Mouse (Mus musculus): ENCODE data around the gene Usp6nl. TPM values are rescaled to one million over a fixed set of nuclear protein-coding genes. Genes with fewer than 3 reads are reported as not detected.

The Usp6nl gene
- 8.5 and 10.6 TPM in 2 replicates for polyA plus RNA-seq (2014; fragmentation: Nextera tagmentation; extraction: Ambion mirVana)

- peak; percentile 86 for DNase-seq (ENCODE audit: low spot score)
- peaks cover 15% of the 10 kb centered on the region for H3K4me1 ChIP-seq (replicated peaks; ENCODE audit: control insufficient read depth, insufficient read depth, low read length)
- H3K4me3 ChIP-seq (ENCODE audit: low read depth, low read length): peak within 1 kb of the TSS; percentile 98
- peak within 1 kb of the TSS; percentile 97 for H3K9ac ChIP-seq (ENCODE audit: low read depth, low read length)
- under 1% methylated on average over 65 of the region's 75 CpGs for WGBS
- no peaks in the 10 kb centered on the region; the same call in 1 of the 2 replicates for H3K27me3 ChIP-seq (replicated peaks; ENCODE audit: control insufficient read depth, insufficient read depth, low read length)
- no peaks in the 10 kb centered on the region for H3K9me3 ChIP-seq (ENCODE audit: control insufficient read depth, low read length)
- H3K36me3 ChIP-seq (ENCODE audit: control insufficient read depth, insufficient read depth, low read length): no peaks in the 10 kb centered on the region
- peak within 1 kb of the TSS; percentile 97 for H3K27ac ChIP-seq (ENCODE audit: low read depth, low read length)
- peak within 1 kb of the TSS; percentile 90 for H3K4me2 ChIP-seq
- ATAC-seq (replicated peaks; ENCODE audit: low FRiP score): peak; percentile 90
Measured at GRCm38 (mm10) chr2:6322376-6322901, at the start of gene Usp6nl. Gene Usp6nl (plus strand): TSS chr2:6322667.

- WGBS: 39% methylated on average over 10 of the region's 10 CpGs
- no peak overlapping the region for H3K9ac ChIP-seq (ENCODE audit: low read depth, low read length)
- peak overlapping the region; percentile 14; the same call in 1 of the 2 replicates for H3K4me2 ChIP-seq
- H3K36me3 ChIP-seq (ENCODE audit: control insufficient read depth, insufficient read depth, low read length): no peaks in the 10 kb centered on the region
- 0 out of 2 replicates have a peak, but pooled peaks cover 5% of the 10 kb centered on the region for H3K27me3 ChIP-seq (replicated peaks; ENCODE audit: control insufficient read depth, insufficient read depth, low read length)
- H3K4me3 ChIP-seq (ENCODE audit: low read depth, low read length): no peak overlapping the region
- DNase-seq (ENCODE audit: low spot score) (no peak), ATAC-seq (replicated peaks; ENCODE audit: low FRiP score) (no peak)
- H3K9me3 ChIP-seq (ENCODE audit: control insufficient read depth, low read length): no peaks in the 10 kb centered on the region
- peaks cover 8% of the 10 kb centered on the region; the same call in 1 of the 2 replicates for H3K4me1 ChIP-seq (replicated peaks; ENCODE audit: control insufficient read depth, insufficient read depth, low read length)
- no peak overlapping the region for H3K27ac ChIP-seq (ENCODE audit: low read depth, low read length)
Measured at GRCm38 (mm10) chr2:6273392-6273845, 49.0 kb upstream of the Usp6nl start.

- peaks cover 10% of the 10 kb centered on the region for H3K4me1 ChIP-seq (replicated peaks; ENCODE audit: control insufficient read depth, insufficient read depth, low read length)
- H3K4me3 ChIP-seq (ENCODE audit: low read depth, low read length): no peak overlapping the region
- ATAC-seq (replicated peaks; ENCODE audit: low FRiP score) (no peak), DNase-seq (ENCODE audit: low spot score) (no peak)
- no peaks in the 10 kb centered on the region for H3K36me3 ChIP-seq (ENCODE audit: control insufficient read depth, insufficient read depth, low read length)
- 57% methylated on average over 10 of the region's 10 CpGs for WGBS
- H3K4me2 ChIP-seq: no peak overlapping the region
- no peaks in the 10 kb centered on the region for H3K27me3 ChIP-seq (replicated peaks; ENCODE audit: control insufficient read depth, insufficient read depth, low read length)
- no peak overlapping the region for H3K9ac ChIP-seq (ENCODE audit: low read depth, low read length)
- H3K27ac ChIP-seq (ENCODE audit: low read depth, low read length): no peak overlapping the region
- H3K9me3 ChIP-seq (ENCODE audit: control insufficient read depth, low read length): no peaks in the 10 kb centered on the region
Measured at GRCm38 (mm10) chr2:6278813-6279530, 43.5 kb upstream of the Usp6nl start.

- H3K4me3 ChIP-seq (ENCODE audit: low read depth, low read length): no peak overlapping the region
- no peak overlapping the region for H3K4me2 ChIP-seq
- no peak overlapping the region for H3K27ac ChIP-seq (ENCODE audit: low read depth, low read length)
- DNase-seq (ENCODE audit: low spot score): no peak
- no peaks in the 10 kb centered on the region for H3K9me3 ChIP-seq (ENCODE audit: control insufficient read depth, low read length)
- no peak for ATAC-seq (replicated peaks; ENCODE audit: low FRiP score)
- 52% methylated on average over 10 of the region's 10 CpGs for WGBS
- H3K9ac ChIP-seq (ENCODE audit: low read depth, low read length): no peak overlapping the region
- H3K4me1 ChIP-seq (replicated peaks; ENCODE audit: control insufficient read depth, insufficient read depth, low read length): peaks cover 14% of the 10 kb centered on the region
- no peaks in the 10 kb centered on the region for H3K27me3 ChIP-seq (replicated peaks; ENCODE audit: control insufficient read depth, insufficient read depth, low read length)
- H3K36me3 ChIP-seq (ENCODE audit: control insufficient read depth, insufficient read depth, low read length): no peaks in the 10 kb centered on the region
Measured at GRCm38 (mm10) chr2:6279614-6280301, 42.7 kb upstream of the Usp6nl start.

GRCm38 (mm10) chr2:6283569-6283968 is 38.9 kb upstream of the Usp6nl start:
- WGBS: 82% methylated on average over 2 of the region's 2 CpGs
- ATAC-seq (replicated peaks; ENCODE audit: low FRiP score): no peak
- Histone ChIP-seq H3K36me3 (ENCODE audit: control insufficient read depth, insufficient read depth, low read length) (no peaks in the 10 kb centered on the region), H3K27ac (ENCODE audit: low read depth, low read length) (no peak overlapping the region), H3K9me3 (ENCODE audit: control insufficient read depth, low read length) (no peaks in the 10 kb centered on the region), H3K9ac (ENCODE audit: low read depth, low read length) (no peak overlapping the region), H3K4me1 (replicated peaks; ENCODE audit: control insufficient read depth, insufficient read depth, low read length) (peaks cover 28% of the 10 kb centered on the region), H3K27me3 (replicated peaks; ENCODE audit: control insufficient read depth, insufficient read depth, low read length) (peaks cover 3% of the 10 kb centered on the region; the same call in 1 of the 2 replicates), H3K4me3 (ENCODE audit: low read depth, low read length) (no peak overlapping the region), H3K4me2 (no peak overlapping the region)
- no peak for DNase-seq (ENCODE audit: low spot score)

- ATAC-seq (replicated peaks; ENCODE audit: low FRiP score) (peak; percentile 67), DNase-seq (ENCODE audit: low spot score) (no peak)
- Histone ChIP-seq H3K4me2 (0 out of 2 replicates have a peak overlapping the region, but pooled peaks have one; percentile 5), H3K9me3 (ENCODE audit: control insufficient read depth, low read length) (no peaks in the 10 kb centered on the region), H3K27me3 (replicated peaks; ENCODE audit: control insufficient read depth, insufficient read depth, low read length) (peaks cover 3% of the 10 kb centered on the region; the same call in 1 of the 2 replicates), H3K36me3 (ENCODE audit: control insufficient read depth, insufficient read depth, low read length) (no peaks in the 10 kb centered on the region), H3K4me1 (replicated peaks; ENCODE audit: control insufficient read depth, insufficient read depth, low read length) (peaks cover 22% of the 10 kb centered on the region), H3K9ac (ENCODE audit: low read depth, low read length) (no peak overlapping the region), H3K27ac (ENCODE audit: low read depth, low read length) (peak overlapping the region; percentile 57; the same call in 1 of the 2 replicates), H3K4me3 (ENCODE audit: low read depth, low read length) (no peak overlapping the region)
- 40% methylated on average over 3 of the region's 3 CpGs for WGBS
Measured at GRCm38 (mm10) chr2:6284784-6285183, 37.7 kb upstream of the Usp6nl start.

GRCm38 (mm10) chr2:6285794-6286193 is 36.7 kb upstream of the Usp6nl start:
- H3K4me2 ChIP-seq: no peak overlapping the region
- H3K4me3 ChIP-seq (ENCODE audit: low read depth, low read length): no peak overlapping the region
- DNase-seq (ENCODE audit: low spot score) (no peak), ATAC-seq (replicated peaks; ENCODE audit: low FRiP score) (peak; percentile 95)
- H3K9ac ChIP-seq (ENCODE audit: low read depth, low read length): no peak overlapping the region
- 25% methylated on average over 1 of the region's 1 CpGs for WGBS
- H3K36me3 ChIP-seq (ENCODE audit: control insufficient read depth, insufficient read depth, low read length): no peaks in the 10 kb centered on the region
- H3K27ac ChIP-seq (ENCODE audit: low read depth, low read length): 0 out of 2 replicates have a peak overlapping the region, but pooled peaks have one; percentile 28
- no peaks in the 10 kb centered on the region for H3K9me3 ChIP-seq (ENCODE audit: control insufficient read depth, low read length)
- peaks cover 3% of the 10 kb centered on the region; the same call in 1 of the 2 replicates for H3K27me3 ChIP-seq (replicated peaks; ENCODE audit: control insufficient read depth, insufficient read depth, low read length)
- peaks cover 22% of the 10 kb centered on the region for H3K4me1 ChIP-seq (replicated peaks; ENCODE audit: control insufficient read depth, insufficient read depth, low read length)

GRCm38 (mm10) chr2:6293825-6294444 is 28.5 kb upstream of the Usp6nl start:
- H3K4me2 ChIP-seq: no peak overlapping the region
- ATAC-seq (replicated peaks; ENCODE audit: low FRiP score): no peak

More at GRCm38 (mm10) chr2:6293825-6294444, 28.5 kb upstream of the Usp6nl start:
- Histone ChIP-seq H3K27me3 (replicated peaks; ENCODE audit: control insufficient read depth, insufficient read depth, low read length) (0 out of 2 replicates have a peak, but pooled peaks cover 3% of the 10 kb centered on the region), H3K27ac (ENCODE audit: low read depth, low read length) (no peak overlapping the region), H3K9ac (ENCODE audit: low read depth, low read length) (no peak overlapping the region), H3K36me3 (ENCODE audit: control insufficient read depth, insufficient read depth, low read length) (no peaks in the 10 kb centered on the region), H3K4me3 (ENCODE audit: low read depth, low read length) (no peak overlapping the region), H3K9me3 (ENCODE audit: control insufficient read depth, low read length) (no peaks in the 10 kb centered on the region), H3K4me1 (replicated peaks; ENCODE audit: control insufficient read depth, insufficient read depth, low read length) (no peaks in the 10 kb centered on the region)
- WGBS: 76% methylated on average over 11 of the region's 11 CpGs
- DNase-seq (ENCODE audit: low spot score): no peak
